Mouse (Mus musculus) thymus, postnatal 25 days (tissue): ENCODE results near the gene Fars2.

Source experiments
- DNase-seq: peaks from one replicate; pipeline ENCODE4 v3.0.0; 2022

Fars2 gene

GRCm38 (mm10) chr13:36469412-36470125 is 352.4 kb downstream of the Fars2 start:
- no peak for DNase-seq

GRCm38 (mm10) chr13:36477648-36478047 is 360.4 kb downstream of the Fars2 start:
- no peak for DNase-seq

DNA sequence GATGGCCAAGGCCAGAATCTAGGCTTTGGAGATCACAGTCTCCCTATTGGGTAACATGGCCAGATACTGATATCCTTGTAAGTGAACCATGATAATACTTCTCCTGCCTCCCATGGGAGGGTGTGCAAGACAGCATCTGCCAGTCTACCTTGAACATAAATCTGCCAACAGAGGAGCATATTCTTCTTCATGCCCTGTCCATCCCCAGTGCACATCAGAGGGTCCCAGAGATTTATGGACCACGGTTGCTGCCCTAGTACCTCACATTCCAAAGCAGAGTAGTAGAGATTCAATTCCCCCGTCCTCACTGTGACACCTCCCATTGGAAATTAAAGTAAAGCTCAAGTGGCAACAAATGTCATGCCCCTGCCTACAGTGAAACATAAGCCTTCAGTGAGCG is 361.0 kb downstream of the Fars2 start:
- DNase-seq: no peak

DNA sequence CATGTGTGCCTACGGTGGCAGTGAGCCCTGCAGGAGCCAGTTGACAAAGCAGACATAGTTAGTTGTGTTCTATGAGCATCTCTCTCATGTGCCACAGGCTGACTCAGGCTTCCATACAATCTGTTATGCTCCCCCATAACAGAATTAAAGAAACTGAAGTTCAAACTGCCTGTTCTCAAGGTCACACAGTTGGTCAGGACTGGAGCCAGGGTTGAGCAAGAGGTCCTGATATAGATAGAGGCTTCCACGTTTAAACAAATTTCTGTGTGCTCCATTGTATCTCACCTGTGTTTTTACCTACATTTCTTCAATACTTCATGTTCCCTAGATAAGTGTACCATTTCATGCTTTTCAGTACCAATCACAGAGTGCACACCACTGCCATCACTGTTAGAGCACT is 362.9 kb downstream of the Fars2 start:
- no peak for DNase-seq

- DNase-seq: no peak
Measured at GRCm38 (mm10) chr13:36484391-36484790, 367.2 kb downstream of the Fars2 start.

DNA sequence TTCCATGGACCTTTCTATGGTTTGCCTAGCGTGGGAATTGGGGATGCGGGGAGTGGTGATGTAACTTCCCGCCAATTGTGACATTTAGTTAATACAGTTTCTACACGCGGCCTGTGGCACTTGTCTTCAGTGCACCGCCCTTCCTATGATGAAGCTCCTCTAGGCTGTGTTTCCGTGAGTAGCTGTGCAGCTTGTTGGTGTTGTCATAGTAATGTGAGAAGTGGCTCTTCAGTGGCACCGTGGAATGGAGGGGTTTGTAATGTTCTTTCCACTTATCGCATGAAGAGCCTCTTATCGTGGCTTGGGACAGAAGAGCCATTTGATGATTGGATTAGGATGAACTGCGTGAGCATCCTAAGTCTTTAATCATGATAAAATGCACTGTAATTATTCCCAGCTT is 369.5 kb downstream of the Fars2 start:
- no peak for DNase-seq

- DNase-seq: no peak
Measured at GRCm38 (mm10) chr13:36489365-36489764, 372.2 kb downstream of the Fars2 start.

DNA sequence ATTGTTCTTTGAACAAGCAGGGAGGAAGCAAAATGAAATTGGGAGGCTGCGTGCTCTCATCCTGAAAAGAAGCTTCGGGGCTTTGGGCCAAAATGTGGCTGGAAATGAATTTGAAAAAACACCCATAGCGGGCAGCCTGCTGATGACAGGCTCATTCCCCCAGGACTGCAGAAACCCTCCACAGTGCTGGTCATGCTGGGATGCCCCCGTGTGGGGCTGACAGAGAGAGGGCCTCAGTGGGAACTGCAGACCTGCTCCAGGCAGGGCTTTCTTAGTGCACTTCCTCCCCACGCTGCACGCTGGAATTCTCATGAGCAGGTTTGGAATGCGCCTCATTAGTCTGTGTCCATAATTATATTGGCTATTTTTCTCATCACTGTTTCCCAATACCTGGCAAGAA is 373.4 kb downstream of the Fars2 start:
- no peak for DNase-seq

DNA sequence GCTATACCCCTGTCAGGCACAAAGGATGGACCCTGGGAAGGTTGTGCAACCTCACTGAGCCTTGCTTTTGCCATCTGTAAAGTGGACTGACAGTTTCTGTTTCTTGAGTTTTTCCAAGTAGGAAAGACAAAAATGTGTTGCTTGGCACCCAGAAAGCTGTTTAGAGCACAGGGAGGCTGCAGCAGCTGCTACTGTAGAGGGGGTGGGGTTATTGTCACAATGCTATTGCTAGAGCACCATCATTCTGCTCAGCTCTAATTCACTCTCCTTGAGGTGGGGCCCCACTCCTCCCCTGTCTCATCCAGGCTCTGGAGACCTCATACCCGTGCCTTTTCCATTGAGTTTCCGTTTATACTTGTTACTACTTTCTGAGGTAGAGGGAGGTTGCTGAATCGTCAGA is 375.2 kb downstream of the Fars2 start:
- no peak for DNase-seq

- no peak for DNase-seq
Measured at GRCm38 (mm10) chr13:36493294-36493693, 376.1 kb downstream of the Fars2 start.

GRCm38 (mm10) chr13:36493762-36494161 is 376.6 kb downstream of the Fars2 start:
- no peak for DNase-seq

- DNase-seq: no peak
Measured at GRCm38 (mm10) chr13:36495980-36496379, 378.8 kb downstream of the Fars2 start.

DNA sequence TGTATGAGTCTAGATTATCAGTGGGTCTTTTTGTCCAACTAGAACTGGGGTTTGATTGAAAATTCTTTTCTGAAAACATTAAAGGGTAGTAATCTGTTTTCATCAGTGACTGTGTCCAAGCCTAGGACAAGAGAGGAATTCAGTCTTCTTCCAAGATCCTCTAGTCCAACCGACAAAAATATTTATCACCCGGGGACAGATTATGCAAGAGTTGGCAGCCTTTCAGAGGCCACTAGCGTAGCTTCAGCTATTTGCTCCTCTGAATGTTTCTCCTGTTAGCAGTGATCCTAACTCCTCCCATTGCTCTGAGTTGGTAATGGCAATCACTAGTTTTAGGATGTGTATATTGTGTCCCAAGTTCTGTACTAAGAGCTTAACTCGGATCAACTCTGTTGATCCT is 380.1 kb downstream of the Fars2 start:
- DNase-seq: no peak

- no peak for DNase-seq
Measured at GRCm38 (mm10) chr13:36500370-36500905, 383.2 kb downstream of the Fars2 start.

- DNase-seq: no peak
Measured at GRCm38 (mm10) chr13:36503551-36503950, 386.3 kb downstream of the Fars2 start.

DNA sequence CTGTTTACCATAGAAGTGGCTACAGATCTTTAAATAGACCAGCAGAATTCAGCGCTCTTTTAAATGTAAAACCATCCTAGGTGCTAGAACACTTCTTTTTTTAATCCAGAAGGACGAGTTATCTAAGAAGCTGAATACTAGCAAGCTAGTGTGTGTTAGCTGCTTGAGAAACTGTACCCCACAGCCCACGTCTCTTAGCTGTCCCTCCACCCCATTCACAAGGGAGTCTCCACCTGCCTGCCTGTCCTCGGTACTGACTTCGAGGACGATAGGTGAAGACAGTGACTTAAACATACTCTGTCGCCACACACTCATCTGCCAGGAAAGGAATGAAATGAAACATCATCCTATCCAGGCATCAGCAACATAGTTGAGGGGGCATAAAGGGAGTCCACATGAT is 386.8 kb downstream of the Fars2 start:
- no peak for DNase-seq

- no peak for DNase-seq
Measured at GRCm38 (mm10) chr13:36505730-36506129, 388.5 kb downstream of the Fars2 start.

GRCm38 (mm10) chr13:36506315-36506714 is 389.1 kb downstream of the Fars2 start:
- no peak for DNase-seq

- no peak for DNase-seq
Measured at GRCm38 (mm10) chr13:36510161-36510560, 392.9 kb downstream of the Fars2 start.

GRCm38 (mm10) chr13:36513126-36513525 is 395.9 kb downstream of the Fars2 start:
- DNase-seq: no peak

DNA sequence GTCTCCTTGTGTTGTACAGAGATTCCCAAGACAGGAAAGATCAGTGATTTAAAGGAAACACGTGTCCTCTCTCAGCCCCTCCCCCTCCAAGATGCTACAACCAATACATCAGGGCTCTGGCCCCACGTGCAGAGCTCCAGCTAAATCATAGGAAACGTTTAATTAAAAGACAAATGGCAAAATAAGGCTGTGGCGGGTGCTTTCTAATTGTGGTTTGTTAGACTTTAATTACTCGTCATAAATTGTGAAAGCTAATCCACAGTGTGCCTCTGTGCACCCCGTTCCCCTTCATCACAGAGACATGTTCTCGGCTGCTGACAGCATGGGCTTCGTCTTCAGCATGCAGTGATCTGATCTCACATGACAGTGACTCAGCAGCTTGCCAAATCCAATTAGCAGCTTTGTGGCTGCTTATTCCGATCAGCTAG is 400.9 kb downstream of the Fars2 start:
- no peak for DNase-seq

GRCm38 (mm10) chr13:36527761-36528160 is 410.5 kb downstream of the Fars2 start:
- DNase-seq: no peak

DNA sequence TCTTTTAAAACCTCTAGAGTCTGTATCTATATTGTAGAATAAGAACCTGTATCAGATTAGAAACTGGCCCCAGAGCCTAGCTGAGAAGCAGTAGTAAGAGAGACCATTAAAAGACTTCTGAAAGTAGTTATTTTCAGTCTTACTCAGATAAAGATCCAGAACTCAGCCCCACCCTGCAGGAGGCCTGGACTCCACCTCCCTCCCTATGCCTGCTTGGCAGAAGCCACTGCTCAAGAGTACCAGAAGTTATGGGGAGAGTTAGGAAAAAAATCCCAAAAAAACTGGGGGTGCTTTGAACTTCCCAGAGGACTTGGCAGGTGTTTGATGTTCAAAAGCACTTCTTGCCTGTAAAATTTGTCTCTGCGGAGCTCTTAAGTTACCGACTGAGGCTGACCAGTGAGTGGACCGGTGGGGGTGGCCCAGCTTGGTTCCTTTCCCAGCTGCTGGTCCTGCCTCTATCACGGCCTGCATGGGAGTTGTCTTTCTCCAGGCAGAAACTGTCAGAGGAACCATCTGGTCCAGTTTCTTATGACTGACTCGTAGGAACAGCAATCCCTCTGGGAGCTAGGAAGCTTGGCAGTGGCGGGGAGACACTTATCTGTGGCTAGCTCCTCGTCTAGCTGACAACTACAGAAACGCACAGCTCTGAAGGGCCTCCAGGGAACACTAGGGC is 411.1 kb downstream of the Fars2 start:
- DNase-seq: no peak

- DNase-seq: no peak
Measured at GRCm38 (mm10) chr13:36529467-36530039, 412.3 kb downstream of the Fars2 start.
